Mouse (Mus musculus): Measurements from ENCODE around the gene Fxr1. TPM values are rescaled to one million over a fixed set of nuclear protein-coding genes. Genes with fewer than 3 reads are reported as not detected.
"Not testable (repeated sequence)": the region's sequence is repeated elsewhere in the genome, so short reads cannot be mapped to it uniquely, and the experiment has no call there.

Fxr1 gene
- 100 to 1,000 TPM; 398 to 412 TPM for total RNA-seq (2021)
- long read RNA-seq, experiment 1, transcript Fxr1-201 (17 exons, 2,459 nt), result major isoform, 74 of 256 reads
- long read RNA-seq, experiment 1, partial matches to known transcripts, result 76 of 256 reads
- long read RNA-seq, experiment 1, other reads (novel, unspliced or antisense), result 104 of 256 reads
- long read RNA-seq, experiment 2, transcript Fxr1-201 (17 exons, 2,459 nt), result major isoform, 69 of 180 reads
- long read RNA-seq, experiment 2, partial matches to known transcripts, result 26 of 180 reads
- long read RNA-seq, experiment 2, other reads (novel, unspliced or antisense), result 83 of 180 reads

GRCm38 (mm10) chr3:34019540-34020381, at the start of gene Fxr1:
Fxr1 (plus strand) TSS chr3:34019943.
- DNase-seq (ENCODE audit: low spot score), result peak; percentile 86

- DNase-seq (ENCODE audit: low spot score), result no peak
Observed at GRCm38 (mm10) chr3:33979395-33979794, 40.3 kb upstream of the Fxr1 start.

GRCm38 (mm10) chr3:33982746-33983145, 37.0 kb upstream of the Fxr1 start:
- DNase-seq (ENCODE audit: low spot score), result peak; percentile 62

GRCm38 (mm10) chr3:33989302-33989701, 30.4 kb upstream of the Fxr1 start:
- DNase-seq (ENCODE audit: low spot score), result peak; percentile 37

GRCm38 (mm10) chr3:33990451-33990850, 29.3 kb upstream of the Fxr1 start:
- DNase-seq (ENCODE audit: low spot score), result no peak

GRCm38 (mm10) chr3:33990921-33991320, 28.8 kb upstream of the Fxr1 start:
- peak; percentile 75 for DNase-seq (ENCODE audit: low spot score)

- peak; percentile 82 for DNase-seq (ENCODE audit: low spot score)
Observed at GRCm38 (mm10) chr3:33993421-33994126, 26.2 kb upstream of the Fxr1 start.

GRCm38 (mm10) chr3:33994127-33994488, 25.6 kb upstream of the Fxr1 start:
- peak; percentile 34 for DNase-seq (ENCODE audit: low spot score)

GRCm38 (mm10) chr3:34001691-34002090, 18.1 kb upstream of the Fxr1 start:
- DNase-seq (ENCODE audit: low spot score), result not testable (repeated sequence)

- no peak for DNase-seq (ENCODE audit: low spot score)
Observed at GRCm38 (mm10) chr3:34003860-34004259, 15.9 kb upstream of the Fxr1 start.

- DNase-seq (ENCODE audit: low spot score), result no peak
Observed at GRCm38 (mm10) chr3:34006301-34006700, 13.4 kb upstream of the Fxr1 start.

GRCm38 (mm10) chr3:34006824-34007223, 12.9 kb upstream of the Fxr1 start:
- DNase-seq (ENCODE audit: low spot score), result no peak

- DNase-seq (ENCODE audit: low spot score), result no peak
Observed at GRCm38 (mm10) chr3:34007611-34008010, 12.1 kb upstream of the Fxr1 start.

- DNase-seq (ENCODE audit: low spot score), result no peak
Observed at GRCm38 (mm10) chr3:34008191-34008590, 11.6 kb upstream of the Fxr1 start.

GRCm38 (mm10) chr3:34020382-34021258, 877 bp downstream of the Fxr1 start:
- DNase-seq (ENCODE audit: low spot score), result no peak

- DNase-seq (ENCODE audit: low spot score), result no peak
Observed at GRCm38 (mm10) chr3:34021259-34021828, 1.6 kb downstream of the Fxr1 start.

- no peak for DNase-seq (ENCODE audit: low spot score)
Observed at GRCm38 (mm10) chr3:34028935-34029334, 9.2 kb downstream of the Fxr1 start.

- no peak for DNase-seq (ENCODE audit: low spot score)
Observed at GRCm38 (mm10) chr3:34030601-34031000, 10.9 kb downstream of the Fxr1 start.

- DNase-seq (ENCODE audit: low spot score), result no peak
Observed at GRCm38 (mm10) chr3:34033720-34034364, 14.1 kb downstream of the Fxr1 start.

GRCm38 (mm10) chr3:34034803-34035202, 15.1 kb downstream of the Fxr1 start:
- DNase-seq (ENCODE audit: low spot score), result no peak

Measured in gastrocnemius, adult 18-20 months (tissue).